Mouse (Mus musculus) lung, adult 18-20 months (tissue): ENCODE data around the gene Pdzrn3.

Source experiments
- DNase-seq, 2 experiments: peaks; one replicate each; pipeline ENCODE4 v3.0.0; 2022; ENCODE audit warnings: mixed read lengths in 2 of 2

Pdzrn3 gene

DNA sequence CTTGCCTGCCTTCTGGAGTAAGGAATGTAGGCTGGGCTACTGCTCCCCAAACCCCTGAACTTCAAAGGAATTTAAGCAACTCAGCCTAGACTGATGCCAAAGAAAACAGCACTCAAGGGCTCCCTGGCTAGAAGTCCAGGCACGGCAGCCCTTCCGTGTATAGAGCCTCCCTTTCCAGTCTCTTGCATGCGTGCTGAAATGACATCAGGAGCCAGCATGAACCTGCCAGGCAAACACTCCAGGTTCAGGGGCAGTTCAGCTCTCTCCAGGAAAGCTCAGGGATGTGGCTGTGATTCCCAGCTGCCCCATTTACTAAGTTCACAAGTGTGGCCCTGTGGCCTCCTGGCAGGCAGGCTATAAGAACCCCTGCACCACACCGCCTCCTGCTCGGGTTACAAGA lies 126.5 kb downstream of the Pdzrn3 start:
- DNase-seq = peak; percentile 66 to 76

DNA sequence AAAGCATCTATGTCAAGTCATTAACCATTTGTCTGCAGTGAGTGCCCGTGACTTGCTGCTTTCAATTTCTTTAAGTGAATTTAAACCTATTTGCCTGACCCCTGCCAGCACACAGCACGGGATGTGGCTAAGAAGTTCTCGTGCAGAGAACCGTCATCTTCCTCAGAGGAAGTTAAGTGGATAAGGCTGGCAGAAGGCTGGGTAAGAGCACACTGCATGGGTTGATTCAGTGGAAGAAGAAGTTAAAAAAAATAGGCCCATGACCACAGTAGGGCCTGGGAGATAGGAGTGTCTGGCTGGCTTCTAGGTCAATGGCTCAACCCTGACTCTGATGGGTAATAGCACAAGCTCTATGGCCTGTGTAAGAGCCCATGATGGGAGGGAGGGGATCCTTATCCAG lies 131.6 kb downstream of the Pdzrn3 start:
- DNase-seq = no peak

DNA sequence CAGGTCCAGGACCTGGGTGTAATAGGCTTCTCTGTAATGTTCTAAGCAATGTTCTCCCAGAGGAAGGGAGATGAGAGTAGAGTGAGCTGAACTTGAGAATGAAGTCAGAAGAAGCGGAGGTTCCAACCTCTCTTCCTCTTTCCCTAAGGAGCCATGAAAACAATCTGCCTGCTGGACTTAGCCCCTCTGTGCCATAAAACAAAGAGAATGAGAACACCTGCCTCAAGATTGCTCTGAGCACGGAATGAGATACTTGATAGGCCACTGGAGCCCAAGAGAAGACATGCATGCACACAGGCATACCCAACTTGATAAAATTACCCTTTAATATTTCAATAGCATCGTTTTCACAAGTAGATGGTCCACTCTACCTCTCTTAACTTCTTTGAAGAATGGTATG lies 133.3 kb downstream of the Pdzrn3 start:
- DNase-seq = no peak

DNA sequence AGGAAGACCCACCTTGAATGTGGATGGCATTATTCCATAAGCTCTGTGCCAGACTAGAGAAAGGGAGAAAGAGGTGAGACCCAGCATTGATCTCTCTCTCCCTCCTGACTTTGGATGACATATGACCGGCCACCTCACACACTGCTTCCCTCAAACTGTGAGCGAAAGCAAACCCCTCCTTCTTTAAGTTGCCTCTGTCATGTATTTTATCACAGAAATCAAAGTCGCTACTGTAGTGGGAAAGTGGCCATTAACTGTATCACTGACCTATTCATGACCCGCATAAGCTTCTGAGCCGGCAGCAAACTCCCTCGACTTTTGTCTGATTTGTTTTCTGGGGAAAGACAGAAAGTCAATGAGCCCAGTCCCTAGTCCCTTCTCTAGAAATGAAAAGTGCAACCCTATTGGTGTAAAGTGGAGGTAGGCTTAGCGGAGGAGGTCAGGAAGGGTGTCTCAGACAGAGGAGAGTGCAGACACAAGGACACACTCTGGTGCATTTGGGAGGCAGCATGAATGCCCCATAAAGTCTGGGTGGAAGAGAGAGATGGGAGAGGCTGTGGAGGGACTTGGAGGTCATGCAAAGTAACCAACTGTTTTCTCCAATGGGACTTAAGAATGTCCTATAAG lies 134.4 kb downstream of the Pdzrn3 start:
- no peak for DNase-seq

DNA sequence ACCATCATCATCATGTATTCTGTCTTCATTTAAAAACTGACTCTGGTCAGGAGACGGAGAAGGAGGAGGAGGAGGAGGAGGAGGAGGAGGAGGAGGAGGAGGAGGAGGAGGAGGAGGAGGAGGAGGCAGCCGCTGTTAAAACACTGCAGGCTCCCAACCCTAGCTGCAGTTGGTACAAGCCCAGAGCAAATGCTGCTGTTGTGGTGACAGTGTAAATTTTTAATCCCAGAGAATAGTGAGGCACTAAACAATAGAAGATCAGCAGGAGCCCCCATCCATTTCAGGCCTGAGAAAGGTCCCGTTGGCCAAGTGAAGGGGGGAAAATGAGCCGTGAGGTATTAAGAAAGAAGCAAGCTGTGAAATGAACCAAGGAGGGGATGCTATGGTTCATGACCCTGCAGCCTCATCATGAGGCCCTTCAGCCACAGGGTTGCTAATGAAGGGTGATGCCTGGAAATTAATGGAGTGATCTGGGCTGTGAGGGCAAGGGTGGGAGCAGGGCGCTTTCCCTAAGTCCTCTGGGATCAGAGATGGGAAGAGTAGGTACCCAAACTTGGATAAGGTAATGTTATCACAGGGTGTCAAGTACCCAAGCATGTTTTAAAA lies 141.0 kb downstream of the Pdzrn3 start:
- DNase-seq = no peak

DNA sequence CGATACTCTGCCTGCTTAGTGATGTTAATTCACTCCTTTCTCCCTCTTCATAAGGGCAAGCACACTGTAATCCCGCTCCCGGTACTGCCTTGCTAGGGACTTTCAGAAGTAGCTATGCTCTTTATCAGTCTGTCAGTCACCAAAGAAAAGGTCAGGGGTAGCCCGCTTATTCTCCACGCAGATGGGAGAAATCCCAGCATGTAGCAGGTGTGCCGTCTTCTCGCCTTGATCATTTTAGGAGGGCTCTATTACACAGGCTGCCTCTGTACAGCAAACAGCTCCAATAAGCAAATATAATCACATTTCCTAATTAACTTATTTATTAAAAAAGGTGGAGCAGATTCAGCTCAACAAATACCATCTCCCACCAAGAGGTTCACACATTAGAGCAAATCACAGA lies 141.5 kb downstream of the Pdzrn3 start:
- no peak for DNase-seq

DNA sequence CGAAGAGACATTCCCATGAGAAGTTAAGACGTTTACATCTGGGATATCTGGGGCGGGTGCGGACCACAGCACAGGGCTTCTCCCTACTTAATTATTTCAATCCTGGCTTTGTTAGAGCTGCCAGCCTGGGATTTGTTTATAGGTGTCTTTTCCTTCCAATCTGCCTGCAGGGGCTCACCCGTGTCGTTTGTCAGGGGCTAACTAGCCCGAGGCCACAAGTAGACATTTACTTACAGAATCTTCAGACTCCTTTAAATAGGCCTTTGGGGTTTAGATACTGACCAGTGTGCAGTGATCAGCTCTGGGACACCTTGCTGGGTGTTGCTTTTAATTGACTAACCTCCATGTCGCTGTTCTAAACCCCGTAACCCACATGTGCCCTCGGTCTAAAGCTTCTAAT lies 143.3 kb downstream of the Pdzrn3 start:
- no peak for DNase-seq

DNA sequence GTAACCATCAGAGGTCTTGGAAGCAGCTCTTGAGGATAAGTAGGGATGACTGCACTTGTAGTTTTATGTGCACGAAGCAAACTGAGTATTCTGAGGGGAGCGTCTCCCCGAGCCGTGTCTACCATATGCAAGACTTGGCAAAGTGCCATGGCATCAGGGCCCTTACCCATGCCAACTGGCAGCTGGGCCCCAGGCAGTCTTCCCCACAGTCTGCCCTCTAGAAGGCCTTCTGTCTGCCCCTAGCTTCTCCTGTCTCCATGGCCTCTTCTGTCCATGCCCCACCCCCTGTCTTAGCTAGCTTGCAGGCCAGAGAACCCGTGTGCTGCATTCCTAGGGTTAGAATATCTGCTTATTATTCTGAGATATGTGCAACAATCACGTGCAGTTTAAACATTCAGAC lies 144.0 kb downstream of the Pdzrn3 start:
- DNase-seq = no peak

DNA sequence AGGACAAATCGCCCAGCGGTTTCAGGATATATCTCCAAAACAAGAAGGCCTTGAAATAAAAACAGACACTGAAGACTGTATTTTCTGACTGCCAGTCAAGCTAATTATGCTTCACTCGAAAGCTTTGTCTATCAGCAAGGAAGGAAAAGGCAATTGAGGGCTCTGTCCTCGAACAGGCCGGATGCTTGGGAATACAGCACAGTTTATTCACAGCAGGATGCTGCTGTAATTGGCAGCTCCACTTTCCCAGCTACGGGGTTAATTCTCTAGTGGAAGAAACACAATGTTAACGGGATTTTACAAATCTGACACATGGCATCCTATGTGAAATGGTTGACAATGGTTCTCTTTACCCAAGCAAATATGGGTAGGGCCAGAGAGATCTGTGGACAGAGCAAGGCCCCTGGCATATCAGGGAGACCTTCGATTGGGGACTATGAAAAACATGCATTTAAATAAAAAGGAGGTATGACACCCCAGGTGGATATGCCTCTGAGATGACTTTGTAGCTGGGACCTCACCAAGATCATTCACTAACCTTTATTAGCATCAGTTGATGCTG lies 150.3 kb downstream of the Pdzrn3 start:
- no peak for DNase-seq

DNA sequence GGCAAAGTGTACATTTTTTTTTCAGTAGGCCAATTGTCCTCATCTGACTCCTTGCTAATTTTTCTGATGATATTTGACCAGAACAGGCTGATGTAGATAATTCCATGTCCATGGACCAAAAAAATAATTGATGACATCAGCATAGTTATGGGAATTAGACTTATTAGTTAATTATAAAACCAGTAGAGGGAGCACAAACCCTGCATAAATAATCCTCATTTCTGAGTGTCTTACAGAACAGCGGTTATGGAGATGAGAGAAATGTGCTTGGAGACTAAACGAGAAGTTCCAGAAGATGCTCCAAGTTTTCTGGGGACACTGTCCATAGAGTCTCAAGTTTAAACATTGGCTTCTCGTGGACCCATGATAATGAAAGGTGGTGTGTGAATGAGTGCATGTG lies 157.4 kb downstream of the Pdzrn3 start:
- no peak for DNase-seq

DNA sequence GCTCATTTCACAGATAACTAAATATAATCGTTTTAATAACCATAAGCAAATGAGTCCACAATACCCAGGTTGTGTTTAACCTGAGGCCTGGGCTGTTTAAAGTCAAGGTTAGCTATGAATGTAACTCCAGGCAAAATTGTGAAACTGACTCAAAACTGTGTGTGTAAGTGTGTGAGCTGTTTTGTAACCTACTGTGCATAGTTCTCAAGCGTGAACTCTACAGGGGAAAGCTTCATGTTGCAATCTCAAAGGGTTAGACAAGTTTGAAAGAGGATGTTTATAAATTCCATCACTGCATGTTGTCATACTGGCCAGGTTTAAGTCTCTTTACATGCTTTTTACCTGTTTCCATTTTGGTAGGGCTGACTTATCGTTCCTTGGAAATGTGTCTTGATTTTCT lies 158.7 kb downstream of the Pdzrn3 start:
- DNase-seq = no peak

DNA sequence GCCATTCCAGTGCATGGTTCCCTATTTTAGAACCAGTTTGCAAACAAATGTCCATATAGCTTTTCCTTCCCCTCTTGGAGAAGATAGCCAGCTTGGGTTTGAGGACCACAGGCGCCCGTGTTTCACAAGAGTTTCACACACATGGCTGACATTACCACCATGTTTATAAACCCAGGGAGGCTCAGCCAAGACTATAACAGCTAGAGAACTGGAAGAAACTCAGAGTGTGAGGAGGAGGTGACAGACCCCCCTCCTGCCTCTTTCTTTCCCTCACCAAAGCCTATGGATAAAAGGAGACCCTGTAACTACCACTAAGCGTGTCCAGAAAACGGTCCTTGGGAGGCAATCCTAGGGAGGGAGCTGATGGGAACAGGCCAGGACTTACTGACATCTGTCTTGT lies 159.5 kb downstream of the Pdzrn3 start:
- DNase-seq = no peak

DNA sequence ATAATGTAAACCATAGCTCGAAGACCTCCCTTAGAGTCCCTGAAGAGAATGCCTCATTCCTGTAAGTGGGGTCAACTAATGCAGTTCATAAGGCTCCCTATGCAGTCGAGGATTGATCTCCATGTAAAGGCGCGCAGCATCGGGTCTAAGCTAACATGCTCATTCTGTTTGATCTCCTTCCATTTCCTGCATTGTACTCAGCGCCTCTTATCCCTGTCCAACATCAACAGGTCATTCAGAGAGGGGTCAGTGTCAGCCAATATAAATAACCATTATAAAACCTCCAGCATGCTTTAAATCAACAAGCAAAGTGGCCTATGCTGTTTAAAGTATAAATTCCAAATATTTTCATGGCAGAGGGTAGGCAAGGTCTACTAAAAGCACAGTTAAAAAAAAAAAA lies 159.9 kb downstream of the Pdzrn3 start:
- DNase-seq = no peak

DNA sequence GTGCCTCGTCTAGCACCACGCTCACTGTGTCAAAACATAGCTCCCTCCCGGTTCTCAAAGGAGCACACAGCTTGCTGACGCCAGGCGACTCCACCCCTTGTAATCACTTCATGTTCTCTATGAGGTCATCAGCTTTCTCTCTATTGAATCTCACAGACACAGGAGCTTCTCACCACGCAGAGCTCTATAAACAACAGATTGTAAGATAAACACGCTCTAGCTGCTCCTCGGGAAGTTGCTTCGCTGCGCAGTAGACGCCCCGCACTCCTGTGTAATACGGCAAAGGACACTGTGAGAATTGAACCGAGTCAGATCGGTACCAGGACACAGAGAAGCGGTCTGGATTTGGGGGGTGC lies 162.3 kb downstream of the Pdzrn3 start:
- peak; percentile 27 to 61 for DNase-seq

DNA sequence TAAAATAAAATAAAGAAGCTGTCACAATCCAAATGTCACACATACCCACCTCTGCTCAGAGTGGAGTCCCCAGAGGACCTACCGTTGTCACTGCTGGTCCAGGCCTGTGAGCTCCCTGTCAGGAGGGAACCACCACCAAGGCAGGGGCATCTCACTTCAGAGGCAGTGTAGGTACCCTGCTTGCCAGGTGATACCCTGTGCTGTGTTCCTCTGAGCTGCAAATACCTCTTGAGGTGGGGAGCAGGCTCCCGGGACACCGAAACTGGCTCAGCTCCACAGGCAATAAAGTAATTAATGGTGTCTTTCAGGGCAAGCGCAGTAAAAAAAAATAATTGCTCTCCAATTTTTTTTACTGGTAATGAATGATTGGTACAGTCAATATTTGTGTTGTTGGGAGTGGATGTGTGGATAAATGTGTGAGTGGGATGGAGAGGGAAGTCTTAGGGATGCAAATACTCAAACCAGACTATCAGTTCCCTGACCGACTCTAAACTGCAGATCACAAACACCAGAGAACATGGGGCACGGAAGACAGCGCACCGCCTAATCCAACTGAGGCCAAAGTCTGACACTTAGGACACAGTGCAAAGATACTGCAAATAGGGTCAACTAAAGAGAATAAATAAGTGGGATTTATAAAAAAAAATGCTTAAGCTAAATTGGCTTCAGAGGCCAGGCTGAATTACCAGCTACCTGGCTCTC lies 162.8 kb downstream of the Pdzrn3 start:
- DNase-seq = no peak

DNA sequence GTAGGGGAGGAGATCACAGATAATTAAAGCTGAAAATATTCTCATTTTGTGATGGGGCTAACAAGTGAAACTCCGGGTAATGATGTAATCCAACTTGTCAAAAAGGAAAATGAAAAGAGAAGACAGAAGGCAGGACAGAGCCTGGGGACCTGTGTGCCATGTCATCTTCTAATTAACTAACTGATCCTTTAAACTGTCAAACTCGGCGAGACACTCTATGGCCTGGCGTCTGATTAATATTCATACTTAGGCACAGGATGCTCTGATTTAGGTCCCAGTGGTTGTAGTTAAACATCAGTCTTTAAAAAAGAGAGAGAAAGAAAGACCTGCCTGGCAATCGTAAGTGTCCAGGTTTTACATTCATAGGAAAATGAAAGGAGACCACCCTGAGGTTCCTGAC lies 164.6 kb downstream of the Pdzrn3 start:
- DNase-seq = no peak

DNA sequence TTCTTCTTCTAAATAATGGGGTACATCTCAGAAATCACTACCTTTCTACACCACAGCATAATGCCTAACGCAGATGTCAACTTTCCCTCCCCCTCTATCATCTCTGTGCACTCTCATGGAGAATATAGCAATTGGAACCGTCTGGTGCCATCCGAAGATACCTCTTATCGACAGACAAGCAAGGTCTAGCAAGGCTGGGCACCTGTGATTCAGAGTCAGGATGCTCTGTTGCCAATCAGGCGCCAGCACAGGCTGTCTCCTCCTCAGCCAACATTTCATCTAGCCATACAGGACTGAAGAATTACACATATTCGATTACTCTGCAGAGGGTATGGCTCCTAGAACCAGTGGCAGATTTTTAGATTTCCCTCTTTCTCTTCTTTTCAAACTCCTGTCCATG lies 165.6 kb downstream of the Pdzrn3 start:
- DNase-seq = no peak

DNA sequence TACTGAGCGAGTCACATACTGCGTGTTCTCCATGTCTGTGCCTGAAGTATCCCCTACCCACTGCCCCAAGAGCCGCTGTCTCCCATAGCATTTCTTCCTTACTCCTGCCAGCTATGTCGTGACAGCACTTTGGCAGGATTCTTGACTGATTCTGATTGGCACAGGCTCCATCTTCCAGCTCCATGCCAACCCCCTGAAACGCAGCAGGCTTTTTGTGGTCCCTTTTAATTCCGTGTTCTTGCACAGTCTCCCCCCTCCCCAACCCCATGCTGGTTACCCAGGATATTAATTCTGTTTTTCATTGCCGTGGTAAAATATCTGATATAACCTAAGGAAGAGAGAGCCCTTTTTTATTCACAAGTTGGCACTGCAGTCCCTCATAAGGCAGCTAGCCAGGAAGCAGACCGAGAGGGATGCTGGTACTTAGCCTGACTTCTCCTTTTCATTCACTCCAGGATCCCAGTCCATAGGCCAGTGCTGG lies 166.3 kb downstream of the Pdzrn3 start:
- no peak for DNase-seq

DNA sequence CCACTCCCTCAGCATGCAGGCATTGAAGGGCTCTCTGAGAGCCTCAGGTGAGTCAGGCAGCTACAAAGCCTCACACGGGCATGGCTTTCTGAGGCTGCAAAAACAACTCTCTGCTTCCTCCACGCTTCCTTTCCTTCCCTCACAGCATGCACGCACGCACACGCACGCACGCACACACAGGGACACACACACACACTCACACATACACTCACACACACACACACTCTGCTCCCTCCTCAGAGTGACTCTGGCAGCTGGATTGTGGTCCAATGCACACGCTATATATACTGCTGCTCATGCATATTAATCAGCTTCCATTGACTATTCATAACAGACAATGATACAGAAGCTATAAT lies 178.8 kb downstream of the Pdzrn3 start:
- no peak for DNase-seq

DNA sequence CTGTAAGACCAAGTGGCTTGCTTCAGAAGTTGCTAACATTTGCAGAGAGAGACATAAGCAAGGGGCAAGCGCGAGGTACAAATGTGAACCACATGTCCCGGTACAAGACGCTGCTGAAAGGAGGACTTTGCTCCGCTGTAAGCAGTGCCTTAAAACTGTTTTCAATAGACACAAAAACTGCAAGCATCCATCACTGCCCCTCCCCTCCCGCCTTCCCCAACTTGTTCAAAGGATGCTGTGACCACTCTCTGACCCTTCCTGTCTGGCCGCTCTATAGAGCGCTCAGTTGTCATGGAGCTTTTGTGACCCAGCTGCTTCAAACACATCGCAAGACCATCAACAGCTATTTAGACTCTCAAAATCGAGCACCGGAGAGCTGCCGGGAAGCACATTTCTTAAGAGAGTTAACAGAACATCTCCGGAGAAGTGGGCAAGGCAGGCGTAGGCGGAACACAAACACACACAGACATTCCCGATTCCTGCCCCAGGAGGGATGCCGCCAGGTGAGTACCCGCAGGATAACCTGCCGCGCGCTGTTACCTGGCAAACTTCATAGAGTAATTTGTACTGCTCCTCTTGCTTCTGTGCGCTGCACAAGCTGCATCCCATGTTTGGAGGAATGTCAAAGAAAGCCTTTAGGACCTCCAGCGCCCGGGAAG lies 179.3 kb downstream of the Pdzrn3 start:
- no peak for DNase-seq

DNA sequence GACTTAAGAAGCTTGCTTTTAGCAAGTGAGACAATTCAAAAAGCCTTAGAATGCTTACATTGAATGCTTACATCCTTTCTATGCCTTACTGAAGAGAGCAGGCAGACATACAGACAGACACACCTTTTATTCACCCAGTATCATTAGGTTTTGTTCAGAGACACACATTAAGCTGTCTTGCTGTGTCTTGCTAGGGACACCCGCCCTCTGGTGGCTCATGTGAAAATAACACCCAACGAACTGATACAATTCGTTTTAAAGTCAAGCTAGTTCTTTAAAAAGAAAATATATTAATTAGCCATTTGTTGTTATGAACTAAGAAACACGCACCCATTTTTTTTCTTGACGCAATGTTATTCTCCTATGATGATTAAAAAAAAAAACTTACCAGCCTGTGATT lies 180.1 kb downstream of the Pdzrn3 start:
- peak; percentile 18 to 53 for DNase-seq

DNA sequence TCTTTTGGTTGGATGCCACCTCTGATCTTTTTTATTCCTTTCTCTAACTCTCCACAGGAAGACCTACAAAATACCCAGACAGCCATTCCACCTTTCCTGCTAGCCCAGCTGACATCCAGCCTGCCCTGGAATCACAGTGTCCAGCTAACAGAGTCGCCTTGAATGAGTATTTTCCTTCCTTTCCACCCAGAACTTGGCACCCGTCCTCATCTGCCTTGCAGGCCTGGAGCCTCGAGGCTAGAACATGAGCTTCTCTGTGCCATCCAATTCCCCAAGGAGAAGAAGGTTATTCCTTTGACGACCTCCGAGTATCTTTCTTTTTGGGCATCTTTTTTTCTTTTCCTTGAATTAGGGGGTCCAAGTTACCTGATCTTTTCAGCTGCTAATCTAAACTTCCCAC lies 181.8 kb downstream of the Pdzrn3 start:
- no peak for DNase-seq

DNA sequence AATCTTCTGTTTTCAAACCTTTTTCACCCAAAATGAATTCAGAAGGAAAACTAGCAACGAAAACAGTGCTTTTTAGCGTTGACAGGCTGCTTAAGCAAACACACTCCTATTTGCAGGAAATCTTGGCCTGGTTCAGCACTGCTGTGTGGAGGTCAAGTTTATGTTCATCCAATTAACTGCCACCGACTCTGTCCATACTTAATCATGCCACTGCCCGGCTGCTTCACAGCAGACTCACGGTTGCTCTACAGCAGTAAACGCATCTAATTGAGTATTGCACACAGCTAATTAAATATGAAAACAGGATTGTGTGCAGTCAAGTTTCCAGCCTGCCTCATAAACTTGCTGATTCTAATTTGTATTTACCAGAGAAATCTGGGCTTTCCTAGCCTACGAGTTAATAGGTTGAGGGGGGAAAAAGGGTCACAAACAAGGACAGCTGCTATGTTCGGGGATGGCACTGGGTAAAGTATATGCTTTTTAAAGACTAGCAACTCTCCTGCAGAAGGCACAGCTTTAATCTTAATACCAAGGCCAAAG lies 183.2 kb downstream of the Pdzrn3 start:
- DNase-seq = no peak
